Mouse (Mus musculus) layer of hippocampus, postnatal 10 days (tissue): ENCODE results near the gene Gm10570. TPM values are rescaled to one million over a fixed set of nuclear protein-coding genes. Genes with fewer than 3 reads are reported as not detected.

Source experiments
- DNase-seq, 2 experiments: peaks; one replicate each; pipeline ENCODE4 v3.0.0; 2021; ENCODE audit warnings: low spot score in 2 of 2
- long read RNA-seq: library from polyadenylated mRNA; stranded (forward); transcript quantifications from one replicate; pipeline ENCODE4 v2.0.0, GENCODE M21; 2023
- total RNA-seq, 2 experiments: library from RNA; stranded (reverse); gene quantifications; 2 replicates each; pipeline ENCODE4 v1.2.3; 2021

The Gm10570 gene
- not detected for total RNA-seq
- long read RNA-seq = 0 reads

GRCm38 (mm10) chr4:130308231-130309081 lies at the start of gene Gm10570, which contains the start of gene Fabp3:
TSS of gene Gm10570 (minus strand) at chr4:130308674.
TSS of gene Fabp3 (plus strand) at chr4:130308595.
- peak; percentile 57 to 72 for DNase-seq

- no peak for DNase-seq
Measured at GRCm38 (mm10) chr4:130357946-130358345, 49.5 kb upstream of the Gm10570 start.

DNA sequence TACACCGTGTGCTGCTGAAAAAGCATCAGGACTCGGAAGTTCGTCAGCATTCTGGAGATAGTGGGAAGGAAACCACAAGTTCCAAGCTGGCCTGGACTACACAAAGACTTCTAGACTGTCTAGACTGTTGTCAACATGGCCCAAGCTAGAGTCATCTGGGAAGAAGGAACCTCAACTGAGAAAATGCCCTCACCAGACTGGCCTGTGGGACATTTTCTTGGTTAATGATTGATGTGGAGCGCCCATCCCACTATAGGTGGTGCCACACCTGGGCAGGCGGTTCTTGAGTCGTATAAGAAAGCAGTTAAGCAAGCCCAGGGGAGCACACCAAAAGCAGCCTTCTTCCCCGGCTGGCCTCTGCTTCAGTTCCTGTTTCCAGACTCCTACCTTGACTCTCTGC lies 44.1 kb upstream of the Gm10570 start:
- no peak for DNase-seq

GRCm38 (mm10) chr4:130350690-130351422 lies 42.4 kb upstream of the Gm10570 start:
- DNase-seq = no peak

DNA sequence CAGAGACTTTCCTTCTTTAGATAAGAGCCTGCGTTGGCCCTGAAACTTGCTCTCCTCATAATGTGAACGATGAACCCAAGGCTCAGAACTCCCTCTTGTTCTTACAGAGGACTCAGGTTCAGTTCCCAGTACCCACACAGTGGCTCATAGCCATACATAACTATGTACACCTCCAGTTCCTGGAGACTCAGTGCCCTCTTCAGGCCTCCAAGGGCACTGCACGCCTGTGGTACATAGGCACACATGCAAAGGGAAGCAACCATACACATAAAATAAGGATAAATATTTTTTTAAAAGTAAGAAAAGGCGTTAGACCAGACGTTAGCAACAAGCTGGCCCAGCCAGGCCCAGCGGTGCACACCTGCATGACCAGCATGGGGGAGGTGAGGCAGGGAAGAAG lies 41.2 kb upstream of the Gm10570 start:
- DNase-seq = no peak

- DNase-seq = peak; percentile 54 to 66
Measured at GRCm38 (mm10) chr4:130341691-130342090, 33.2 kb upstream of the Gm10570 start.

DNA sequence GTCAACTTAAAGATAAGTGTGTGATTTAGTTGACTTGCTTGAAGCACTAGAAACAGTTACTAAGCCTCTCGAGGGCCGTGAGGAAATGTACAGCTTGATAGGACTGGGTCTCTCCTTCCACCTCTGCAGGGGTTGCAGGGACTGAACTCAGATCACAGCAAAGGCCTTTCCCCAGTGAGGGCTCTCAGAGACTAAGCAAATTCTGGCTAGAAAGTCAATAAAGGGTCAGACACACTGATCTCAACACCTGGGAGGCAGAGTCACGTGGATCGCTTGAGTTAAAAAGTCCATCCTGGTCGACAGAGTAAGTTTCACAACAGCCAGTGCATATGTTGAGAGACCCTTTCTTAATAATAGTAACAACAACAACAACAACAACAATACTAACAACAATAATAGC lies 27.4 kb upstream of the Gm10570 start:
- DNase-seq = no peak

DNA sequence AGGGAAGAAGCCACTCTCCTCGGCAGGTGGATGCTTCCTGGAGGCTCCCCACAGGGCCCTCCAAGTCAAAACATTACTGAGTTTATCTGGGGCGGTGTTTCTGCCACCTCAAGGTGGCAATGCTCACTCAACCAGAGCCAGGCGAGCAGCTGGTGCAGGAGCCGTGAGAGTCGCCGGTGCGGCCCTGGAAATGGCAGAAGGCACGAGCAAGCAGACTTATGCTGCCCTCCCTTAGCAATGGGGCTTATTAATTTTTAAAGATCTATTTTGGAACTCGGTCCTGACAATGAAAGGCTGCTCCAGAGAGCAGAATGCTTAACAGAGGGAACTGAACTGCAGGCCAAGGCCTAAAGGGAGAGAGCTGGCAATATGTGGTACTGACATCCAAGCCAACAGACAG lies 18.9 kb upstream of the Gm10570 start:
- DNase-seq = peak in 1 of 2 experiments; percentile 25

- no peak for DNase-seq
Measured at GRCm38 (mm10) chr4:130325446-130325845, 17.0 kb upstream of the Gm10570 start.

- DNase-seq = no peak
Measured at GRCm38 (mm10) chr4:130323607-130324006, 15.1 kb upstream of the Gm10570 start.

- DNase-seq = no peak
Measured at GRCm38 (mm10) chr4:130323165-130323564, 14.7 kb upstream of the Gm10570 start.

GRCm38 (mm10) chr4:130322567-130322966 lies 14.1 kb upstream of the Gm10570 start:
- no peak for DNase-seq

DNA sequence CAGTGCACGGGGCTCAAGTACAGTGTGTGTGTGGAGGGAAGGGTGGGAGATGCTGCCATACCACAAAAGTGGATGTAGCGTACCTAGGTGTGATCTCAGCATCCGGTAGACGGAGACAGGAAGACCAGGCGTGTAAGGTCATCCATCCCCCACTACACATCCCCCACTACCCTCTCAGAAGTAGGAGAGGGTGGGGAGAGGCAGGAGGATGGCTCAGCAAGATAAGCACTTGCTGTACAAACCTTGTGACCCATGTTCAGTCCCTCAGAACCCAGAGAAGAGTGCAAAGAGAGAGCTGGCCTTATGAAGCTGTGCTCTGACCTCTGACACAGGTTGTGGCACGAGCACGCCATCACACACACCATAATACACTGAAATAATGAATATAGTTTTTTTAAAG lies 13.2 kb upstream of the Gm10570 start:
- no peak for DNase-seq

DNA sequence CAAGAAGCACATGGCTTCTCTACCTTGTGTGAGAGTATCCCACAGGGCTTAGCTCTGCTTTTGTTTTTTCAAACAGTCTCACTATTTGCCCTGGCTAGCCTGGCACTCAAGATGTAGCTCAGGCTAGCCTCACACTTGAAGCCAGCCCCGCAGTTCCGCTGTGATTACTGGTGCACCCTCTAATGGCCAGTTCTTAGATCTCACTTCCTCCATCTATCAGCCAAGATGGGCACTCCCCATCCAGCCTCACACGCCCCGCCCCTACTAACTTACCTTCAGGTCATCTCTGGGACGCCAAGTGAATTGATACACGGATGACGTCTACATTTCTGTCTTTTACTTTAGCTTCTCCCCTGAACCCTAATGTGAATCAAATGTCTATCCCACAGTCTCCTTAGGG lies 11.1 kb upstream of the Gm10570 start:
- DNase-seq = no peak

GRCm38 (mm10) chr4:130318122-130318521 lies 9.6 kb upstream of the Gm10570 start:
- no peak for DNase-seq

DNA sequence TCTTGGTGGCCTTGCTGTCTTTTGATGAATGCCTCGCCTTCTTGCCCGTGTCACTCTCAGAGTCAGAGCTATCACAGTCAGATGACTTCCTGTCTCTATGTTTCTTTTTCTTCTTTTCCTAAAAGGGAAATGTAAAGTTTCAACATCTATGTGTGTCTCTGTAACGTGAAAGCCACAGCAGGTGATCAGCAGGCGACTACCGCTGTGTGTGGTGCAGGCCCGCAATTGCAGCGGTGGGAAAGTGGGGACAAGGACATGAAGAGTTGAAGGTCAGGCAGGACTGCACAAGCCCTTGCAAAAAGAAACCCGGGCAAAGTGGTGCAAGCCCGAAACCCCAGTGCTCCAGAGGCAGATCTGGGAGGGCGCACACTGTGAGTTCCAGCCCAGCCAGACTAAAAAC lies 8.2 kb upstream of the Gm10570 start:
- no peak for DNase-seq

DNA sequence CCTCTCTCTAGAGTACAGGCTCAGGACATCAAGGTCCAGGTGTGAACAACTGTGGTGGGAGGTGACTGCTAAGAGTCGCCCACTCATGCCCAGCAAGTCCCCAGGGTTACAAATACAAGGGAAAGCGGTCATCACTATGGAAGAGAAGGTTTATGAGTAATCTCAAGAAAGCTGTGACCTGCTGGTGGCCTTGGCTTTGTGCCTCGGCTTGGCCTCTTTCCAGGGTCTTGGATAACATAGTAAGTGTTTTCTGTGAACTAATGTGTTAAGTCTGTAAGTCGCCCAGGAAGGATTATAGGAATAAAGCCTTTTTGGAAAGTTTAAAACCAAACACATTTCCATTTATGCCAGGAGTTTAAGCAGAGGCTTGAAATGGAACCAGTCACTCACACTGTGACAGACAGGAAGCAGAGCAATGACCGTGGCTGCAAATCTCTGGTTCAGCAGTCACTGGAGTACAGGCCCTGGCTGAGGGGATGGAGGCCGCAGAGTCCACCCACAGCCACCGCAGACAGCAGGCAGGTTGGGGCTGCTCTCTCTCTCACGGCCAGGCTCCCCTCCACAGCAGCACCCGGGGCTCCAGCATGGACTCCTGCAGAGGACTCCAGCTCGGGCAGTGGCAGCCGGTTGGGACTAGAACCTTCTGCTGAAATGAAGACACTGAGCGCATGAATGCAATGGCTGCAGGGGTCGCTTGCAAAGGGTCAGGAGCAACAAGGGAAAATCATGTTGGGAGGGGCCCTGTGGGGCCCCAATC lies 7.5 kb upstream of the Gm10570 start:
- DNase-seq = no peak

- DNase-seq = no peak
Measured at GRCm38 (mm10) chr4:130313552-130313951, 5.1 kb upstream of the Gm10570 start.

DNA sequence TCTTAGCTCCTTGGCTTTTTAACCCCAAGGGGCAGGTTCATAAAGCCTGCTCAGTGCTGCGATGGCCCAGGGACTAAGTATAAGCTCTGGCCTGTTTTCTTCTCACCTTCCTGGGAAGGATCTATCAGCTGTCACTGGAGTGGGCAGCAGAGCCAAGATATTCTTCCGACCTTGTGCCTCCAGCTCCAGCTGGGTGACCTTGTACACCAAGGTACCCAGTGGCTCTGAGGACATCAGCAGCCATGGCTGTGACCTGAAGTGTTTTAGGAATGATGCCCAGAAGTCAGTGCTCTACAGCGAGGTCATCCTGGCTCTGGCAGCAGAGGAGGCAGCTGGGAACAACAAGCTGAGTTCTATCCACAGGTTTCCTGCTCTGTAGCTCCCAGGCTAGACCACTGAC lies 4.1 kb upstream of the Gm10570 start:
- no peak for DNase-seq

DNA sequence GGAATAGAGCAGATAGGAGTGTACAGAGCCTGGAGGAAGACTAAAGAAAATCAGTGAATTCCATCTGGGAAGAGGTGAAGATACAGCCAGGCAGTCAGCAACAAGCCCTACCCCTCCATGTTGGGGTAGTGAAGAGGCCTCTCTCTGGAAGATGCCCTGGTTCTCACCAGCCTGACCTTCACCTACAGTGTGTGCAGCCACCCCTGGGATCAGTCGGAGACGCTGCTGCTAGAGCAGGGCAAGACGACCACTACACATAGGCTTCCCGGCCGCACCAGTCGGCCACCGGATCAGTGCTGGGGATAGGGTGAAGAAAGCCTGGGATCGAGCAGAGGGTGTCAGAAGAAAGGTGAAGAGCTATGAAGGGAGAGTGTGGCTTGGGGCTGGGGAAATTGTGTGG lies 780 bp upstream of the Gm10570 start:
- no peak for DNase-seq

GRCm38 (mm10) chr4:130307851-130308230 lies 633 bp downstream of the Gm10570 start:
- peak; percentile 38 to 47 for DNase-seq
